Mouse (Mus musculus): ENCODE data around the gene Acsl5. TPM values are rescaled to one million over a fixed set of nuclear protein-coding genes. Genes with fewer than 3 reads are reported as not detected.

Gene Acsl5
- polyA plus RNA-seq, 1 experiment from 2014 or later = 18.7 TPM

GRCm38 (mm10) chr19:55342423-55342822 lies 90.7 kb downstream of the Acsl5 start:
- H3K27me3 ChIP-seq = no peaks in the 10 kb centered on the region
- no peak overlapping the region for H3K9ac ChIP-seq
- WGBS = 91% methylated on average over 7 of the region's 7 CpGs
- no peaks in the 10 kb centered on the region for H3K4me1 ChIP-seq (replicated peaks)
- H3K9me3 ChIP-seq = no peaks in the 10 kb centered on the region
- H3K4me2 ChIP-seq = no peak overlapping the region
- H3K4me3 ChIP-seq = no peak overlapping the region
- no peak for ATAC-seq (ENCODE audit: low FRiP score, low read depth)
- H3K36me3 ChIP-seq = no peaks in the 10 kb centered on the region
- no peak overlapping the region for H3K27ac ChIP-seq (replicated peaks)

DNA sequence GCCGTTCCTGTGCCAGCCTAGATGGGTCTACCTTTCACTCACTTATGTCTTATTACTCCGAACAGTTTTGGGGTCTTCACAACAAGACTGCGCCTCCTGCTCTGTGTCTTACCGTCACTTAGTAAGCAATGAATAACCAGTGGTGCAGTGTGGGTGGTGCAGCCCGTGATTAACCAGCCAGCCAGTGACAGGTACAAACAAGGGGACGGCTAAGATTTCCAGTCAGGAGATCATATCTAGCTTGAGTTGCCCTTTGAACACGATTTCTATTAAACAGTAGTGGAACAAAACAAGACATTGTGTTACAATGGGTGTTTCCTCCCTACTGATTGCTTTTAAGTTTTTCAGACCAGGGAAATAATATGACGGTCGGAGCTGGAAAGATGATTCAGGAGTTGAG lies 91.5 kb downstream of the Acsl5 start:
- no peaks in the 10 kb centered on the region for H3K27me3 ChIP-seq

More for the DNA sequence above, 91.5 kb downstream of the Acsl5 start:
- ATAC-seq (ENCODE audit: low FRiP score, low read depth) = no peak
- H3K4me2 ChIP-seq = no peak overlapping the region
- no peaks in the 10 kb centered on the region for H3K4me1 ChIP-seq (replicated peaks)
- H3K27ac ChIP-seq (replicated peaks) = no peak overlapping the region
- H3K9me3 ChIP-seq = no peaks in the 10 kb centered on the region
- 92% methylated on average over 9 of the region's 9 CpGs for WGBS
- H3K4me3 ChIP-seq = no peak overlapping the region
- H3K9ac ChIP-seq = no peak overlapping the region
- no peaks in the 10 kb centered on the region for H3K36me3 ChIP-seq

Other genes starting within 250 kb of the Acsl5 start
- gene Gpam, start 124.7 kb upstream of the Acsl5 start, polyA plus RNA-seq (2015; fragmentation: Nextera tagmentation; extraction: Ambion mirVana) = 22.6 and 23.6 TPM in 2 replicates
- 0.06 TPM in 1 of 2 replicates, not detected in the other for gene Tectb, start 71.2 kb upstream of the Acsl5 start, polyA plus RNA-seq (2015; fragmentation: Nextera tagmentation; extraction: Ambion mirVana)
- gene Gucy2g, start 10.7 kb upstream of the Acsl5 start, polyA plus RNA-seq (2015; fragmentation: Nextera tagmentation; extraction: Ambion mirVana) = 0.12 TPM in 1 of 2 replicates, not detected in the other
- gene Zdhhc6, start 64.1 kb downstream of the Acsl5 start, polyA plus RNA-seq (2015; fragmentation: Nextera tagmentation; extraction: Ambion mirVana) = 67.4 and 71.1 TPM in 2 replicates
- gene Vti1a, start 64.4 kb downstream of the Acsl5 start, polyA plus RNA-seq (2015; fragmentation: Nextera tagmentation; extraction: Ambion mirVana) = 35.2 and 35.6 TPM in 2 replicates